Mouse (Mus musculus): ENCODE results near the gene Lrit3. TPM values are rescaled to one million over a fixed set of nuclear protein-coding genes. Genes with fewer than 3 reads are reported as not detected.
A peak's percentile ranks its signal among the peaks of the same experiment; 100 is the strongest.

The Lrit3 gene
- polyA plus RNA-seq, 1 experiment = 0.33 TPM

GRCm38 (mm10) chr3:129744803-129745202, 59.0 kb downstream of the Lrit3 start:
- 50% methylated on average over 8 of the region's 8 CpGs for WGBS
- TF ChIP-seq CTCF (conservative IDR thresholded peaks at IDR 0.05; ENCODE audit: insufficient read depth, insufficient read length, low read depth, low read length) (peak; percentile 66), POLR2A (IDR thresholded peaks at IDR 0.05; ENCODE audit: low read depth, low read length) (no peak)
- no peak overlapping the region; the same call in 1 of the 2 replicates for H3K4me3 ChIP-seq (ENCODE audit: insufficient read depth, low read depth, low read length)
- DNase-seq = peak; percentile 54
- H3K36me3 ChIP-seq (ENCODE audit: control insufficient read depth, insufficient read depth, low read length) = no peaks in the 10 kb centered on the region
- no peaks in the 10 kb centered on the region for H3K27me3 ChIP-seq (replicated peaks; ENCODE audit: control insufficient read depth, insufficient read depth, low read length)
- H3K4me1 ChIP-seq (ENCODE audit: control insufficient read depth, insufficient read depth, low read length) = no peaks in the 10 kb centered on the region
- H3K27ac ChIP-seq (ENCODE audit: insufficient read depth, low read depth, low read length) = no peak overlapping the region

DNA sequence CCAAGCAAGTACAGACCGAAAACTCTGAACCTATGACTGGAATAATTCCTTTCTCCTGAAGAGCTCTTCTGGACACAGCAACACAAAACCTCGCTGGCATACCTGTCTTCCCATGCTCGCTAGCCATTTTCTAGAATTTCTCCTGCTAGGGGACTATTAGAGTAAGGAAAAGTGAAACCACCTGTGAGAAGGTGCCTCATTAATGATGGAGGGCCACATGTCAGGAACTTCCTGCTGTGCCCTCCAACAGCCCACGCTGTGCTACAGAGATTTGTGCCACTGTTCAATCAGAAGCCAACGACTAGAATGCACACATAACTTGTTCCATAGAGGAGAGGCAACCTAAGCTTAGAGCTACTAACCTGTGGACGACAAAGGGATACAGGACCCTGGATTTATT, 61.0 kb downstream of the Lrit3 start:
- Histone ChIP-seq H3K27me3 (replicated peaks; ENCODE audit: control insufficient read depth, insufficient read depth, low read length) (no peaks in the 10 kb centered on the region), H3K4me1 (ENCODE audit: control insufficient read depth, insufficient read depth, low read length) (no peaks in the 10 kb centered on the region), H3K36me3 (ENCODE audit: control insufficient read depth, insufficient read depth, low read length) (0 out of 2 replicates have a peak, but pooled peaks cover 1% of the 10 kb centered on the region), H3K27ac (ENCODE audit: insufficient read depth, low read depth, low read length) (no peak overlapping the region), H3K4me3 (ENCODE audit: insufficient read depth, low read depth, low read length) (no peak overlapping the region)
- WGBS = 76% methylated on average over 6 of the region's 6 CpGs
- no peak for DNase-seq
- TF ChIP-seq CTCF (conservative IDR thresholded peaks at IDR 0.05; ENCODE audit: insufficient read depth, insufficient read length, low read depth, low read length) (no peak), POLR2A (IDR thresholded peaks at IDR 0.05; ENCODE audit: low read depth, low read length) (no peak)

DNA sequence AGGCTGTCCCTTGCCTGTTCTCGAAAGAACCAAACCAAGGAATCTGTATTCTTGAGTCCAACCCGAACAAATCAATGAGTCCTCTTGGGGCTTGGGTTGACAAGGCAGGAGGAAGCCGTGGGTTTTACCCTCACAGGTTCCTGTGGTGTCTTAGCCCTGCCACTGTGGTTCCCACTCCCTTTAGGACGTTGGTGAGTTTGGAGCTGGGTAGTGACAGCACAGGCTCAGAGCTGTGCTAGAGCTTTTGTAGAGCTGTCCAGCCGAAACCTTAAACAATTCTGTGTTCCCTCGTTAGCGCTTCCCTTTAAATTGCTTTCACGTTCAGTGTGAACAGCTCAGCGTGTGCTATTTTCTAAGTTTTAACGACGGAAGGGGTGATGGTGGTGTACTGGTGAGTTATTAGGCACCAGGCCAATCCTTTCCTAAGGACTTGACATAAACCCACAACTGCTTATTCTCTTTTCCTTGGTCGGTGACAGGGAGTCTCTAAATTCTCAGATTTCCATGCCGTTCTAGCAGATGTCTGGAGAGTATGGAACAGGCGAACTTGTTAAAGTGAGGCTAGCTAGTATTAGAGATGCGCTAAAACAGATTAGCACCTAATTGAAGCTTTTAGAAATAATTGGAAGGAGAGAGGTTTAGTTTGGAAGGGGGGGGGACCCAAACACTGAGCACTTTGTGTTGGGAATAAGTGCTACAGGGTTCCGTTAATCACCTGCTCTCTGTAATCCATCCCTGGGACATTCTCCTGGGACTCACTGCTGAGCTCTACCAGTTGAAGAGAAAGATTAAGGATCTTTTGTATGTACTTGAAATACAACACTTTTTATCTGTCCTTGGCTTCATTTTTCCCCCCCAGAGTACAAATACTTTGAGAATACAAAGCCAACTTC, 65.3 kb downstream of the Lrit3 start:
- 0 out of 2 replicates have a peak overlapping the region, but pooled peaks have one; percentile 3 for H3K27ac ChIP-seq (ENCODE audit: insufficient read depth, low read depth, low read length)
- no peak for DNase-seq
- WGBS = 56% methylated on average over 16 of the region's 16 CpGs
- H3K4me1 ChIP-seq (ENCODE audit: control insufficient read depth, insufficient read depth, low read length) = no peaks in the 10 kb centered on the region
- H3K4me3 ChIP-seq (ENCODE audit: insufficient read depth, low read depth, low read length) = no peak overlapping the region
- no peaks in the 10 kb centered on the region for H3K27me3 ChIP-seq (replicated peaks; ENCODE audit: control insufficient read depth, insufficient read depth, low read length)
- H3K36me3 ChIP-seq (ENCODE audit: control insufficient read depth, insufficient read depth, low read length) = peaks cover 4% of the 10 kb centered on the region; the same call in 1 of the 2 replicates
- TF ChIP-seq CTCF (conservative IDR thresholded peaks at IDR 0.05; ENCODE audit: insufficient read depth, insufficient read length, low read depth, low read length) (no peak), POLR2A (IDR thresholded peaks at IDR 0.05; ENCODE audit: low read depth, low read length) (no peak)

Other genes with a start within 250 kb of the Lrit3 start
- gene Egf, start 48.7 kb downstream of the Lrit3 start, polyA plus RNA-seq (2012; rRNA removed) = 917 and 1,191 TPM in 2 replicates
- gene Rrh, start 18.6 kb upstream of the Lrit3 start, polyA plus RNA-seq (2012; rRNA removed) = not detected in 2 replicates
- gene Gar1, start 27.4 kb upstream of the Lrit3 start, polyA plus RNA-seq (2012; rRNA removed) = 16.0 and 28.6 TPM in 2 replicates
- 10.3 and 11.2 TPM in 2 replicates for gene Cfi, start 31.9 kb upstream of the Lrit3 start, polyA plus RNA-seq (2012; rRNA removed)
- gene Pla2g12a, start 74.6 kb upstream of the Lrit3 start, polyA plus RNA-seq (2012; rRNA removed) = 46.6 and 55.2 TPM in 2 replicates
- 43.1 and 48.8 TPM in 2 replicates for gene Casp6, start 97.4 kb upstream of the Lrit3 start, polyA plus RNA-seq (2012; rRNA removed)
- 1.7 and 3.1 TPM in 2 replicates for gene Mcub, start 166.2 kb upstream of the Lrit3 start, polyA plus RNA-seq (2012; rRNA removed)